Mouse (Mus musculus) lung, postnatal 14 days (tissue): Measurements from ENCODE around the gene Ptp4a2.
"Not testable (repeated sequence)": the region's sequence is repeated elsewhere in the genome, so short reads cannot be mapped to it uniquely, and the experiment has no call there.

Experiments
- DNase-seq: peaks from one replicate; pipeline ENCODE4 v3.0.0; 2021

Ptp4a2 gene

GRCm38 (mm10) chr4:129890094-129890493 is 79.1 kb downstream of the Ptp4a2 start:
- DNase-seq, result no peak

- no peak for DNase-seq
Observed at GRCm38 (mm10) chr4:129894861-129895260, 83.8 kb downstream of the Ptp4a2 start.

GRCm38 (mm10) chr4:129898815-129899214 is 87.8 kb downstream of the Ptp4a2 start:
- not testable (repeated sequence) for DNase-seq
